Mouse (Mus musculus) left cerebral cortex, postnatal 25 days (tissue): ENCODE measurements around the gene Kcnk7. TPM values are rescaled to one million over a fixed set of nuclear protein-coding genes. Genes with fewer than 3 reads are reported as not detected.

Experiments
- DNase-seq, 2 experiments: peaks; one replicate each; pipeline ENCODE4 v3.0.0; 2022; ENCODE audit warnings: low spot score in 2 of 2, mixed read lengths in 1 of 2
- intact Hi-C: fragments of 180-260 bp; cut with DNase I; formaldehyde crosslinking; loops from one replicate; pipeline ENCODE4 v1.15.1; 2025
- microRNA-seq, 2 experiments: library from miRNA; unstranded; fragments of <30 nt; microRNA quantifications; one replicate each; pipeline ENCODE4 v1.2.0; 2022
- total RNA-seq, 2 experiments: library from RNA; stranded (reverse); gene quantifications; 2 replicates each; pipeline ENCODE4 v1.2.3; 2021

Kcnk7 gene
- total RNA-seq, 2 experiments from 2014 or later, result not detected

DNA sequence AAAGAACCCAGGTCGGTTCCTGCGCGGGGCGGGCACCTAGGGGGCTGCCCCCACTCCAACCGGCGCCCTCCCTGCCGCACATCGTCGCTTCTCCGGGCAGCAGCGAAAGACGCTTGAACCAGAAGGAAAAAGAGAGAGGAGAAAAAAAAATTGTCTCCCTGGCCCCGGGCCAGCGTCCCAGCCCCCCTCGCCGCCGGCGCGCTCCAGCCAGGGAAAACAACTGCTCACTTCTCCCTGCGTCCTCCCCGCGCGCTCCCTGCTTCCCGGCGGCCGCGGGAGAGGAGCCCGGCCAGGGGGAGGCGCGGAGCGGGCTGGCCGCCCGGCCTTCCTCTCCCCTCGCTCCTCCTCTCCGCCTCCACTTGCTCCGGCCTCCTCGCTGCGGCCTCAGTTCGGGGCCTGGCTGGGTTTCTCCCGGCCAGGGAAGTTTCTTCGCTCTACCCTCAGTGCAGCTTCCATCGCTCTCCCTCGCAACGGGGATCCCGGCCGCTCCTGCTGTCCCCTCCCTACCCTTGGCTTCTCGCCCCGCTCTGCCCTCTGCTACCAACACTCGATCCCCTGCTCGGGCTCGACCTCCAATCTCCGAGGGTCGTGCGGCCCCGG is 37.6 kb downstream of the Kcnk7 start:
- DNase-seq, result peak; percentile 62 to 66
- intact Hi-C loops, result no loop called here

DNA sequence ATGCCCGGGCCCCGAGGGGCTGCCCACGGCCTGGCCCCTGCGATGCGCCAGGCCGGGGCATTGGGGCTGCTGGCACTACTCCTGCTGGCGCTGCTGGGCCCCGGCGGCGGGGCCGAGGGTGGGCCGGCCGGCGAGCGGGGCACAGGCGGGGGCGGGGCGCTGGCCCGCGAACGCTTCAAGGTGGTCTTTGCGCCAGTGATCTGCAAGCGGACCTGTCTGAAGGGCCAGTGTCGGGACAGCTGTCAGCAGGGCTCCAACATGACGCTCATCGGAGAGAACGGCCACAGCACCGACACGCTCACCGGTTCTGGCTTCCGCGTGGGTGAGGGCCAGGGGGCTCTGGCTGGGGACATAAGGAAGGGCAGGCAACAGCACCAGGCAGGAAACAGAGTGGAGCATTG is 38.1 kb downstream of the Kcnk7 start:
- intact Hi-C loops, result no loop called here
- DNase-seq, result no peak

DNA sequence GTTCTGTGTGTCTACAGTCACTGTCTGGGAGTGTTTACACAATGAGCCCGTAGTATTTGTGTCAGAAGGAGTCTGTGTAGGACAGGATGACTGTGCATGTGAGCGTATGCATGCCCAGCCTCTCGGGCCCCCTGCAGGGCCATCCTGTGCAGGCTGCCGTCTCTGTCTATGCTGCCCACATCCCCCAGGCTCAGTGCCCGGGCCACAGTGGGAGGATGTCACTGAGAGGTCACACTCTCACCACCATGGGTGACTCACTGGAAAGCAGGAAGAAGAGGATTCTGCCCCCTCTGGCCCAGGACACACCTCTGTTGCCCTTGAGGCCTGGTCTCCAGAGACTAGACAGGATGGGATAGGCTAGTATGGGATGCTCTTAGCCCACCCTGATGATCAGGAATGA is 39.4 kb downstream of the Kcnk7 start:
- no peak for DNase-seq
- intact Hi-C loops, result no loop called here

DNA sequence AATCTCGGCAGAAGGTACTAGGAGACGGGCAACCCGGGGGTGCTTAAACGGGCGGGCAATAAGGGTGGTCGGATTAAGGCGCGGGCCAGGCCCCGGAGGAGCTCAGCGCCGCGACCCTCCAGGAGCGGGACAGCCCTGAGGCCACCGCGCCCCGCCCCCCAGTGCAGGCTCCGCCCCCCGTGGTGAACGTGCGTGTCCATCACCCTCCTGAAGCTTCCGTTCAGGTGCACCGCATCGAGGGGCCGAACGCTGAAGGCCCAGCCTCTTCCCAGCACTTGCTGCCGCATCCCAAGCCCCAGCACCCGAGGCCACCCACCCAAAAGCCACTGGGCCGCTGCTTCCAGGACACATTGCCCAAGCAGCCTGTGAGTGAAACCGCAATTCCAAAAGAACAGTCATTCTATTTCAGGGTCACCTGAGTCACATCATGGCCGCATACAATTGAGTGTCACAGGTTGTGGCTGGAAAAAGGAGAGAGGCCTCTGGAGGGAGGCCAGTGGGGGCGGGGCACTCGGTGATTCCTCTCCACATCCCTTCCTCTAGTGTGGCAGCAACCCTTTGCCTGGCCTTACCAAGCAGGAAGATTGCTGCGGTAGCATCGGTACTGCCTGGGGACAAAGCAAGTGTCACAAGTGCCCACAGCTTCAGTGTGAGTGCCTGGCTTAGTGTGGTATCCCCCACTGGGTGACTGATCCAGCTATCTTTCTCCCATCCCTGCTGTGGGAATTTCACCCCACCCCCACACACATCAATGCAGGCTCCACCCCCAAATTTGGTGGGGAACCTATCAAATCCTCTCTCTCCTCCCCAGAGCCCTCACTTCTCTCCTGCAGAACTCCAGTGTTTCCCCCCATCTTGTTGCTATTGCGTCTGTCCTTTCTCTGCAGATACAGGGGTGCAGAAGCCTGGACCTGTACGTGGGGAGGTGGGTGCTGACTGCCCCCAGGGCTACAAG is 41.9 kb downstream of the Kcnk7 start:
- intact Hi-C loops, result no loop called here
- DNase-seq, result no peak

DNA sequence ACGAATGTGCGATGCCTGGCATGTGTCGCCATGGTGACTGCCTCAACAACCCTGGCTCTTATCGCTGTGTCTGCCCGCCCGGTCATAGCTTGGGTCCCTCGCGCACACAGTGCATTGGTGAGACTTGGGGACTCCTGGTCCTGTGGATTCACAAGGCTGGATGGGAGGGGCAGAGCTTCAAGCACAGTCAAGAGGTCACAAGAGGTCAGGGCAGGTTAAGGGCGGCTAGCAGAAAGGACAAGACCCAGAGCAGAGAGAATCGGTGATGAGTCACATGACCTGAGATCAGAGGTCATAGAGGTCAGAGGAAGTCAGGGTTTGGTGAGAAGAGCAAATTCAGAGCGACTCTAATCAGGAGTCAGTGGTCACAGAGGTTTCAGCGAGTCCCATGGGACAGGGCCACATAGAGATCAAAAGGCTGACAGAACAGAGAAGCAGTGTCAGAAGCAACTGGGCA is 42.8 kb downstream of the Kcnk7 start:
- DNase-seq, result no peak
- intact Hi-C loops, result no loop called here

DNA sequence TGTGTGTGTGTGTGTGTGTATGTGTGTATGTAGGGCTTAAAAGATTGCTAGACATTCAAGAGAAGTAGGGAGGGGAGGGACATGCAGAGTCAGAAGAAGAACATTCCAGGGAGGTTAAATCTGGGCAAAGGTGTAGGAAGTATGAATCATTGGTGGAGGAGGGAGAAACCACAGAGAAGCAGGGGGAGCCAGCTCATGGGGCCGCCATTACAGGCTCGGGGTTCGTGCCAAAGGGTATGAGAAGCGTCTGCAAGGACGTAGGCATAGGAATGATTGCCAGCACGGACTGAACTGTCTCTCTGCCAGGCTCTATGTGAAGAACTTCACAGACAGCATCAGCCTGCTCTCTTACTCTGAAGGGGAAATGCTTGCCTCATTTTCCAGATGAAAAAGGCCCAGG is 45.3 kb downstream of the Kcnk7 start:
- intact Hi-C loops, result no loop called here
- DNase-seq, result peak in 1 of 2 experiments; percentile 65

DNA sequence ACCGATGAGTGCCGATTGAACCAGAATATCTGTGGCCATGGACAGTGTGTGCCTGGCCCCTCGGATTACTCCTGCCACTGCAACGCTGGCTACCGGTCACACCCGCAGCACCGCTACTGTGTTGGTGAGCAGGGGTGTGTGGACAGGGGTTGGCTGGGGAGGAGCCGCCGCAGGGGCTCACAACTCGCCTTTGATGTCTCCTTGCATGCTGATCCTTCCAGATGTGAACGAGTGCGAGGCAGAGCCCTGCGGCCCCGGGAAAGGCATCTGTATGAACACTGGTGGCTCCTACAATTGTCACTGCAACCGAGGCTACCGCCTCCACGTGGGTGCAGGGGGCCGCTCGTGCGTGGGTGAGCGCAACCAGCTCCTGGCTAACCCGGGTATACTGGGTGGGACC is 46.8 kb downstream of the Kcnk7 start:
- intact Hi-C loops, result no loop called here
- no peak for DNase-seq

DNA sequence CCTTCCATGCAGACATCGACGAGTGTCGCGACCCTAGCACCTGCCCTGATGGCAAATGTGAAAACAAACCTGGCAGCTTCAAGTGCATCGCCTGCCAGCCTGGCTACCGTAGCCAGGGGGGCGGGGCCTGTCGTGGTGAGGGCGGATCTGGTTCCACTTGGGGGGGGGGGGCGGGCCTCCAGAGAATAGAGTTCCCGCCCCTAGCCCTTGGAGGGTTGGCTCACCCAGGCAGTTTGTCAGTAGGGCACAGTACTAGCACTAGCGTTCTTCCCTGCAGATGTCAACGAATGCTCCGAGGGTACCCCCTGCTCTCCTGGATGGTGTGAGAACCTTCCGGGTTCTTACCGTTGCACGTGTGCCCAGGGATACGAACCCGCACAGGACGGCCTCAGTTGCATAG is 47.6 kb downstream of the Kcnk7 start:
- DNase-seq, result no peak
- intact Hi-C loops, result no loop called here

DNA sequence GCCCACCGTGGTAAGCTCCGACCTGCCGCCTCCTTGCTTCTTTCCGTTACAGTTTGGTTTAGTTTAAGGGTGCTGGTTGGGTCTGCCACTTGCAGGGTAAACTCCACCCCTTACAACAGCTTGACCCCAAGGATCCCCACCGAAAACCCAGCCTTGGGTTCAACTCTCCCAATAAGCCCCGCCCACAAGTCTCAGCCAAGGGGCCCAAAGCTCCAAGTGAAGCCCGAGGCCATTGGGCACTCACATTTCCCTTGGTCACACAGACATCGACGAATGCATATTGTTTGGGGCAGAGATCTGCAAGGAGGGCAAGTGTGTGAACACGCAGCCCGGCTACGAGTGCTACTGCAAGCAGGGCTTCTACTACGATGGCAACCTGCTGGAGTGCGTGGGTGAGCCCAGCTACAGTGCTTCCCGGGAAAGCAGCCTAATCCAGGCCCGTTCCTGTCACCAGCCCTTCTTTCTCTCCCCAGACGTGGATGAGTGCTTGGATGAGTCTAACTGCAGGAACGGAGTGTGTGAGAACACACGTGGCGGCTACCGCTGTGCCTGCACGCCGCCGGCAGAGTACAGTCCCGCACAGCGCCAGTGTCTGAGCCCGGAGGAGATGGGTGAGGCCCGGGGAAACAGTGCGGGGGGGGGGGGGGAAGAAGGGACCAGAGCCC is 52.3 kb downstream of the Kcnk7 start:
- intact Hi-C loops, result no loop called here
- peak; percentile 81 to 97 for DNase-seq

Small RNAs within 50 kb of the gene (microRNA-seq; reads per million reads assigned to microRNA genes)
- 0.67 to 1.7 reads per million in 2 experiments for gene Mir6987

Other genes with a start within 250 kb of the Kcnk7 start
- 10 to 100 TPM; 26.4 to 27.9 TPM for gene Ccdc85b, start 246.5 kb upstream of the Kcnk7 start, total RNA-seq
- 10 to 100 TPM; 81.9 to 92.9 TPM for gene Fibp, start 243.8 kb upstream of the Kcnk7 start, total RNA-seq
- gene Ctsw, start 235.9 kb upstream of the Kcnk7 start, total RNA-seq, result under 1 TPM; 0.73 to 0.80 TPM
- gene Efemp2, start 230.4 kb upstream of the Kcnk7 start, total RNA-seq, result 10 to 100 TPM; 15.2 to 16.4 TPM
- 10 to 100 TPM; 30.7 to 30.9 TPM for gene Mus81, start 216.0 kb upstream of the Kcnk7 start, total RNA-seq
- gene Cfl1, start 213.9 kb upstream of the Kcnk7 start, total RNA-seq, result 1,000 to 10,000 TPM; 1,474 to 1,552 TPM
- gene 1700020D05Rik, start 200.6 kb upstream of the Kcnk7 start, total RNA-seq, result 1 to 10 TPM; 5.1 to 7.7 TPM
- gene Snx32, start 193.8 kb upstream of the Kcnk7 start, total RNA-seq, result 10 to 100 TPM; 80.4 to 81.0 TPM
- not detected for gene Ovol1, start 143.7 kb upstream of the Kcnk7 start, total RNA-seq
- 1 to 10 TPM; 5.2 to 6.4 TPM for gene Ap5b1, start 136.3 kb upstream of the Kcnk7 start, total RNA-seq
- gene Rnaseh2c, start 102.5 kb upstream of the Kcnk7 start, total RNA-seq, result 10 to 100 TPM; 68.0 to 82.1 TPM
- gene Kat5, start 94.1 kb upstream of the Kcnk7 start, total RNA-seq, result 10 to 100 TPM; 83.9 to 93.4 TPM
- gene Rela, start 66.9 kb upstream of the Kcnk7 start, total RNA-seq, result 10 to 100 TPM; 20.5 to 20.6 TPM
- gene Sipa1, start 40.7 kb upstream of the Kcnk7 start, total RNA-seq, result 10 to 100 TPM; 14.5 to 18.7 TPM
- 10 to 100 TPM; 16.1 to 17.2 TPM for gene Map3k11, start 15.6 kb upstream of the Kcnk7 start, total RNA-seq
- gene Pcnx3, start 15.5 kb upstream of the Kcnk7 start, total RNA-seq, result 10 to 100 TPM; 63.6 to 67.9 TPM
- gene Ehbp1l1, start 21.9 kb downstream of the Kcnk7 start, total RNA-seq, result 10 to 100 TPM; 24.6 to 27.3 TPM
- 10 to 100 TPM; 30.0 to 30.2 TPM for gene Fam89b, start 25.3 kb downstream of the Kcnk7 start, total RNA-seq
- gene Ltbp3, start 36.5 kb downstream of the Kcnk7 start, total RNA-seq, result 10 to 100 TPM; 27.0 to 31.6 TPM
- 10 to 100 TPM; 82.0 to 86.8 TPM for gene Scyl1, start 67.1 kb downstream of the Kcnk7 start, total RNA-seq
- 10 to 100 TPM in 1 of 2 experiments, 1 to 10 TPM in 1; 9.5 to 14.6 TPM for gene Frmd8, start 170.9 kb downstream of the Kcnk7 start, total RNA-seq
- gene Slc25a45, start 173.4 kb downstream of the Kcnk7 start, total RNA-seq, result 1 to 10 TPM; 2.5 to 3.0 TPM
- 1 to 10 TPM; 4.5 to 5.5 TPM for gene Tigd3, start 189.8 kb downstream of the Kcnk7 start, total RNA-seq
- 10 to 100 TPM; 84.1 to 96.1 TPM for gene Dpf2, start 208.6 kb downstream of the Kcnk7 start, total RNA-seq
- 1 to 10 TPM; 6.2 to 6.6 TPM for gene Cdc42ep2, start 220.4 kb downstream of the Kcnk7 start, total RNA-seq